Mouse (Mus musculus): ENCODE results near the gene Nlrc5.

GRCm38 (mm10) chr8:94409523-94409922 lies 24.6 kb upstream of the Nlrc5 start:
- TF ChIP-seq CTCF (IDR thresholded peaks at IDR 0.05; ENCODE audit: borderline replicate concordance, insufficient read depth, low read depth, low read length) (no peak), POLR2A (IDR thresholded peaks at IDR 0.05; ENCODE audit: borderline replicate concordance, insufficient read depth, low read length) (no peak)

All from cerebellum, adult 2 months (tissue).